Mouse (Mus musculus): ENCODE data around the gene Zc3h12d.

Zc3h12d gene

GRCm38 (mm10) chr10:7832171-7832676, at the start of gene Zc3h12d:
TSS of gene Zc3h12d (plus strand) at chr10:7832470.
- no peak for DNase-seq

- DNase-seq: no peak
Measured at GRCm38 (mm10) chr10:7787319-7787718, 45.0 kb upstream of the Zc3h12d start.

- no peak for DNase-seq
Measured at GRCm38 (mm10) chr10:7792254-7792750, 40.0 kb upstream of the Zc3h12d start.

GRCm38 (mm10) chr10:7792751-7793385, 39.4 kb upstream of the Zc3h12d start, which contains the start of the genes Ginm1 and Ppil4:
TSS of gene Ginm1 (minus strand) at chr10:7792824.
TSS of gene Ppil4 (plus strand) at chr10:7792891.
- peak; percentile 91 for DNase-seq

- no peak for DNase-seq
Measured at GRCm38 (mm10) chr10:7801258-7801657, 31.0 kb upstream of the Zc3h12d start.

GRCm38 (mm10) chr10:7802519-7803140, 29.6 kb upstream of the Zc3h12d start:
- DNase-seq: no peak

- no peak for DNase-seq
Measured at GRCm38 (mm10) chr10:7809937-7810336, 22.3 kb upstream of the Zc3h12d start.

GRCm38 (mm10) chr10:7816476-7816875, 15.8 kb upstream of the Zc3h12d start:
- DNase-seq: no peak

- DNase-seq: no peak
Measured at GRCm38 (mm10) chr10:7818676-7819075, 13.6 kb upstream of the Zc3h12d start.

- no peak for DNase-seq
Measured at GRCm38 (mm10) chr10:7819156-7819555, 13.1 kb upstream of the Zc3h12d start.

- no peak for DNase-seq
Measured at GRCm38 (mm10) chr10:7819603-7820002, 12.7 kb upstream of the Zc3h12d start.

GRCm38 (mm10) chr10:7820171-7820570, 12.1 kb upstream of the Zc3h12d start:
- no peak for DNase-seq

- no peak for DNase-seq
Measured at GRCm38 (mm10) chr10:7821981-7822380, 10.3 kb upstream of the Zc3h12d start.

- DNase-seq: no peak
Measured at GRCm38 (mm10) chr10:7824663-7825280, 7.5 kb upstream of the Zc3h12d start.

- DNase-seq: no peak
Measured at GRCm38 (mm10) chr10:7825281-7825665, 7.0 kb upstream of the Zc3h12d start.

GRCm38 (mm10) chr10:7826106-7826505, 6.2 kb upstream of the Zc3h12d start:
- DNase-seq: no peak

GRCm38 (mm10) chr10:7833377-7834165, 1.3 kb downstream of the Zc3h12d start:
- no peak for DNase-seq

- no peak for DNase-seq
Measured at GRCm38 (mm10) chr10:7834671-7835225, 2.5 kb downstream of the Zc3h12d start.

GRCm38 (mm10) chr10:7836902-7837301, 4.6 kb downstream of the Zc3h12d start:
- no peak for DNase-seq

GRCm38 (mm10) chr10:7837446-7837845, 5.2 kb downstream of the Zc3h12d start:
- no peak for DNase-seq

GRCm38 (mm10) chr10:7838036-7838435, 5.8 kb downstream of the Zc3h12d start:
- DNase-seq: no peak

- DNase-seq: no peak
Measured at GRCm38 (mm10) chr10:7838874-7839421, 6.7 kb downstream of the Zc3h12d start.
